Mouse (Mus musculus) regulatory T cell (primary cell): Measurements from ENCODE around the gene Ppp3r2.

Experiments used
- in situ Hi-C: fragments of 300-600 bp; cut with MboI, MseI; formaldehyde crosslinking; loops from one replicate; pipeline ENCODE4 v1.15.1; 2025; ENCODE audit warnings: high pct_unique_total_duplicates

Ppp3r2 gene

GRCm38 (mm10) chr4:49681812-49682211, at the start of gene Ppp3r2:
Ppp3r2 (minus strand) TSS chr4:49682024.
- in situ Hi-C loops = no loop called here

GRCm38 (mm10) chr4:49729326-49729725, 47.5 kb upstream of the Ppp3r2 start:
- in situ Hi-C loops = no loop called here

GRCm38 (mm10) chr4:49723908-49724307, 42.1 kb upstream of the Ppp3r2 start:
- in situ Hi-C loops = no loop called here

GRCm38 (mm10) chr4:49691405-49692194, 9.8 kb upstream of the Ppp3r2 start:
- in situ Hi-C loops = no loop called here

GRCm38 (mm10) chr4:49688594-49689288, 6.9 kb upstream of the Ppp3r2 start:
- in situ Hi-C loops = no loop called here

- in situ Hi-C loops = no loop called here
Observed at GRCm38 (mm10) chr4:49680171-49680875, 1.5 kb downstream of the Ppp3r2 start.

- in situ Hi-C loops = no loop called here
Observed at GRCm38 (mm10) chr4:49676790-49677189, 5.0 kb downstream of the Ppp3r2 start.

- in situ Hi-C loops = no loop called here
Observed at GRCm38 (mm10) chr4:49676071-49676470, 5.8 kb downstream of the Ppp3r2 start.

- in situ Hi-C loops = no loop called here
Observed at GRCm38 (mm10) chr4:49664850-49665249, 17.0 kb downstream of the Ppp3r2 start.

- in situ Hi-C loops = no loop called here
Observed at GRCm38 (mm10) chr4:49662231-49662630, 19.6 kb downstream of the Ppp3r2 start.

GRCm38 (mm10) chr4:49661664-49662063, 20.2 kb downstream of the Ppp3r2 start:
- in situ Hi-C loops = no loop called here

GRCm38 (mm10) chr4:49659421-49659820, 22.4 kb downstream of the Ppp3r2 start:
- in situ Hi-C loops = no loop called here

- in situ Hi-C loops = loop anchor here (10.0 kb wide), 1 partner anchor 1185 kb away; no protein-coding TSS in a partner anchor
Observed at GRCm38 (mm10) chr4:49639913-49640312, 41.9 kb downstream of the Ppp3r2 start.

- in situ Hi-C loops = no loop called here
Observed at GRCm38 (mm10) chr4:49637821-49638220, 44.0 kb downstream of the Ppp3r2 start.

- in situ Hi-C loops = loop anchor here (5.0 kb wide), 1 partner anchor 110 kb away; the partner anchor contains the start of genes Mrpl50 and Zfp189
Observed at GRCm38 (mm10) chr4:49632139-49632481, 49.7 kb downstream of the Ppp3r2 start.

GRCm38 (mm10) chr4:49631319-49632138, 50.3 kb downstream of the Ppp3r2 start, which contains the start of gene Rnf20:
Rnf20 (plus strand) TSS chr4:49632006.
- in situ Hi-C loops = loop anchor here (5.0 kb wide), 1 partner anchor 109 kb away; the partner anchor contains the start of genes Mrpl50 and Zfp189

GRCm38 (mm10) chr4:49628941-49629340, 52.9 kb downstream of the Ppp3r2 start:
- in situ Hi-C loops = loop anchor here (5.0 kb wide), 1 partner anchor 62 kb away; no protein-coding TSS in a partner anchor
